Mouse (Mus musculus) hindbrain, embryonic 10.5 days (tissue): ENCODE results near the gene Dlk1. TPM values are rescaled to one million over a fixed set of nuclear protein-coding genes. Genes with fewer than 3 reads are reported as not detected.

Source experiments
- DNase-seq: peaks from one replicate; pipeline ENCODE4 v3.0.0-alpha.2; 2017; ENCODE audit warnings: low spot score
- H3K27ac ChIP-seq: fragments of 300-500 bp; sonication (generic); 2 replicates; pipeline ENCODE4 v1.5.1; 2016; ENCODE audit warnings: mild to moderate bottlenecking, moderate library complexity
- H3K27me3 ChIP-seq: fragments of 300-500 bp; sonication (generic); 2 replicates; pipeline ENCODE4 v1.6.1; 2016; ENCODE audit warnings: mild to moderate bottlenecking; ENCODE audit not compliant: poor library complexity, insufficient read depth, severe bottlenecking
- H3K36me3 ChIP-seq: fragments of 300-500 bp; sonication (generic); 2 replicates; pipeline ENCODE4 v1.6.1; 2016; ENCODE audit warnings: mild to moderate bottlenecking, moderate library complexity
- H3K4me1 ChIP-seq: fragments of 300-500 bp; sonication (generic); replicated peaks from 2 replicates; pipeline ENCODE4 v1.6.1; 2016; ENCODE audit warnings: mild to moderate bottlenecking
- H3K4me3 ChIP-seq: fragments of 300-500 bp; sonication (generic); 2 replicates; pipeline ENCODE4 v1.5.1; 2016; ENCODE audit warnings: mild to moderate bottlenecking, moderate library complexity
- H3K9me3 ChIP-seq: fragments of 300-500 bp; sonication (generic); 2 replicates; pipeline ENCODE4 v1.6.1; 2016; ENCODE audit warnings: mild to moderate bottlenecking, moderate library complexity
- WGBS: fragments of 180-500 bp; shearing (Covaris S2); methylation state at CpG from one replicate; pipeline ENCODE4 v1.1.7; 2016; 5-methylcytosine and 5-hydroxymethylcytosine counted together
- polyA plus RNA-seq: library from polyadenylated mRNA; unstranded; fragments of >200 nt; fragmentation: Nextera tagmentation; extraction: Ambion mirVana; gene quantifications from 2 replicates; pipeline ENCODE4 v1.2.1, GENCODE M21; 2016

The Dlk1 gene
- 64.4 and 82.8 TPM in 2 replicates for polyA plus RNA-seq

DNA sequence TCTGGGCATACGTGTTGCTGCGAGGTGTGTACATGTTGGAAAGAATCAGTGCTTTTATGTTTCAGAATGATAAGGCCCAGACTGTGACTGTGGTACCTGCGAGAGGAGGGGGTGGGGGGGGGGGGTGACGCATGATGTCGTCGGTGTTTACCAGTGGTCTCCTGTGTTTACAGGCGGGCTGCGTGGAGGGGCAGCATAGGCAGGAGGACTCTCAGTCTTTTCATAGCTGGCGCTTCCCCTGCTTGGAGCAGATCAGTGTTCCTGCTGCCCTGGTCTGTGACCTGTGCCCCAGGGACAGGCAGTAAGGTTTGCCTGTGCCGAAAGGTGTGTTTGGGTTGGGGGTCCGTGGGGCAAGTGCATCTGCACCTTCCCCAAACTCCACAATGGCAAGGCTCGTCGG lies at the start of gene Dlk1:
TSS of gene Dlk1 (plus strand) at position 232 of the 400 bp plus-strand sequence.
- peaks cover 97% of the 10 kb centered on the region for H3K27me3 ChIP-seq

DNA sequence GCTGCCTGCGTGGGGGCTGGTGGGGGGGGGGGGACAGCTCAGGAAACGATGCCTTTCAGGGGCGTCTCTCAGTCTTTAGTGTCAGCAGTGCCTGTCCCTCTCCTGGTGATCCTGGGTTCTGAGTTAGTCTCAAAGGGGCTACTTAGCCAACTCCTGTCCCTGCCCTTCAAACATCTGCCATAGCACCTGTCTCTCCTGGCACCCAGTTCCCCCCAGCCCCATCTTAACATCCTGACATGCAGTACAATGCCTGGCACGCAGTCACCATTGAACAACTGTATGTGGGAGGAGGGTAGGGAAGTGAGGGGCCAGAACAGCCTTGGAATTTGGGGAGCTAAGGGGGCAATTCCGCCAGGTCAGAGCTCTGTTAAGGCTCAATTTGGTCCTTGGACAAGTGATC lies 49.7 kb upstream of the Dlk1 start:
- H3K27ac ChIP-seq: peak overlapping the region; percentile 62
- no peak overlapping the region for H3K4me3 ChIP-seq
- H3K27me3 ChIP-seq: peaks cover 28% of the 10 kb centered on the region
- no peak for DNase-seq
- no peaks in the 10 kb centered on the region for H3K36me3 ChIP-seq
- H3K4me1 ChIP-seq: peaks cover 75% of the 10 kb centered on the region
- H3K9me3 ChIP-seq: no peaks in the 10 kb centered on the region
- WGBS: 66% methylated on average over 5 of the region's 5 CpGs

More for the DNA sequence above, at the start of gene Dlk1:
- DNase-seq: no peak
- 8% methylated on average over 13 of the region's 13 CpGs for WGBS
- H3K4me1 ChIP-seq: peaks cover 92% of the 10 kb centered on the region
- H3K9me3 ChIP-seq: no peaks in the 10 kb centered on the region
- H3K4me3 ChIP-seq: peak within 1 kb of the TSS; percentile 57
- no peaks in the 10 kb centered on the region for H3K36me3 ChIP-seq
- peak within 1 kb of the TSS; percentile 83 for H3K27ac ChIP-seq

DNA sequence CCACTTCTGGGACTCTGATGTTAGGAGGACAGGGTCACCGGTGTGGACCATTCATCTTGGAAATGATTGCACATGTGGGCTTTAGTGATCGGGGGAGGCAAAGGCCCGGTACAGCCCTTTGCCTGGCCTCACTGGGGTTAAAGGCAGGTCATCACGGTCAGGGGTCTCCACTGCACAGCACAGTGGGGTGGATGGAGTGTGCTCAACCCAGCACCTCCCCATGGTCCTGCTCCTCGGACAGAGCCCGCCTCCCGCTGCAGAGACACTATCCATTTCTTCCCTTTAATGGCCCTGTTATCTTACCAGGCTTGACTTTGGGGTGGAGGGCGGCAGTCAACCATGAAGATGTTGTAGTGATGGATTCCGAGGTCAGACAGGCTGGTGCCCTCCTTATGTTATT lies 48.9 kb upstream of the Dlk1 start:
- peaks cover 23% of the 10 kb centered on the region for H3K27me3 ChIP-seq
- no peaks in the 10 kb centered on the region for H3K36me3 ChIP-seq
- no peak overlapping the region for H3K4me3 ChIP-seq
- DNase-seq: no peak
- no peaks in the 10 kb centered on the region for H3K9me3 ChIP-seq
- 66% methylated on average over 9 of the region's 9 CpGs for WGBS
- H3K4me1 ChIP-seq: peaks cover 75% of the 10 kb centered on the region
- no peak overlapping the region; the same call in 1 of the 2 replicates for H3K27ac ChIP-seq

- H3K9me3 ChIP-seq: no peaks in the 10 kb centered on the region
- no peak overlapping the region for H3K4me3 ChIP-seq
- WGBS: 45% methylated on average over 3 of the region's 3 CpGs
- peak overlapping the region; percentile 73 for H3K27ac ChIP-seq
- no peaks in the 10 kb centered on the region for H3K36me3 ChIP-seq
- H3K27me3 ChIP-seq: 0 out of 2 replicates have a peak, but pooled peaks cover 5% of the 10 kb centered on the region
- no peak for DNase-seq
- peaks cover 79% of the 10 kb centered on the region for H3K4me1 ChIP-seq
Observed at GRCm38 (mm10) chr12:109406018-109406417, 46.6 kb upstream of the Dlk1 start.

GRCm38 (mm10) chr12:109410723-109411122 lies 41.9 kb upstream of the Dlk1 start:
- WGBS: 48% methylated on average over 11 of the region's 11 CpGs
- Histone ChIP-seq H3K4me1 (peaks cover 64% of the 10 kb centered on the region), H3K4me3 (no peak overlapping the region), H3K9me3 (no peaks in the 10 kb centered on the region), H3K36me3 (no peaks in the 10 kb centered on the region), H3K27me3 (0 out of 2 replicates have a peak, but pooled peaks cover 4% of the 10 kb centered on the region), H3K27ac (peak overlapping the region; percentile 54)
- DNase-seq: no peak

DNA sequence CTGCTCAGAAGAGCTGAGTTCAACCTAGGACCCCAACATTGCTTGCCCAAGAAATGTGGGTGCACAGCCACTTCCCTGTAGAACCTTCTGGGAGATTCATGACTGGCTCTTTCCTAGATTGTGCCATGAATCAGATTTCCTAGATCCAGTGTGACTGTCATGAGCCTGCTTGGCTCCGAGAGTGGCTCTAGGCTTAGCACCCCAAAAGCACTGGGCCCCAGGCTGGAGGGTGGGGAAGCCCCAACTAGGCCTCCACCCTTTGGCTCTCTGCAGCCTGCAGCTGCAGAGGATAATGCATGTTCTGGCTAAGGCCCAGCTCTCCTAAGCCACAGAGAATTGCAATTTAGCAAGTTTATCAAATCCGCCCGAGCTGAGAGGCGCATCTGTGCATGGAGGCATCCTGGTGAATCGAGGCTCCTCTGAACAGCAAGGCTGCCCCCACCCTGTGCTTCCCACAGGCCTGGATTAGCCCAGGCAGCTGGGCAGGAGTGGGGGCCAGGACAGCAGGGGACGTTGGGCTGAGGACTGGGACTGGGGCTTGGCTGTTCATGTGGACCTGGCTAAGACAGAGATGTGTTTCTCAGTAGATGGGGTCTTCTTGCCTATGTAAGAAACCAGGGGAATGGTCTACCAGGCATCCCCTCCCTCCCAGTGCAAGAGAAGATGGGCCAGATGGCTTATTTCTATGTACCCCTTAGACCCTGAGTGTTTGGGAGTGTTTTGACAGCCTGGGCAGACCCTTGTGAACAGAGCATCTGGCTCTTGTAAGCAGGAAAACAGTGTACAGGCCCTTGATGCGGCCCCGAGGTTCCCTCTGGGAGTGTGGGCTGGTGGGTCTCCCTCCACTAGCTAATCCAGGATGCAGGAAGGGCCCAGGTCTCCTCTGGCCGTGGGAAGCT lies 41.2 kb upstream of the Dlk1 start:
- H3K27ac ChIP-seq: peak overlapping the region; percentile 54
- 0 out of 2 replicates have a peak, but pooled peaks cover 4% of the 10 kb centered on the region for H3K27me3 ChIP-seq
- no peak overlapping the region for H3K4me3 ChIP-seq
- DNase-seq: no peak
- WGBS: 68% methylated on average over 9 of the region's 9 CpGs
- no peaks in the 10 kb centered on the region for H3K36me3 ChIP-seq
- no peaks in the 10 kb centered on the region for H3K9me3 ChIP-seq
- peaks cover 59% of the 10 kb centered on the region for H3K4me1 ChIP-seq

DNA sequence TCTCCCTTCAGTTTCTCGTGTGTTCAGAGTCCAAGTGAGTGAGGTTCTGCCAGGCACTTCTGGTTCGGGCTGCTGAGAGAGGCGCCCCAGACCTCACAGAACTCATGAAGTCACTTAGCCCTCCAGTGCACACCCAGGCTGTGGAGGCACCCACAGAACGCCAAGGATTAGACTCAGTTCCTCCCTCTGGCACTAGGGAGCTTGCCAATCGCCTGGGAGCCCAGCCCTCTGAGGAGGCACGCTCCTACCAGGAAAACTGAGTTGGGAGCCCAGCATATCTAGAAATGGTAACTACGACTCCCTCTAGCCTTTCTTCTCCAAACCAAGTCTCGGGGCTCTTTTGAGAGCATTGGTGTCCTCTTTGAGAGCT lies 40.6 kb upstream of the Dlk1 start:
- WGBS: 68% methylated on average over 8 of the region's 8 CpGs
- Histone ChIP-seq H3K27ac (peak overlapping the region; percentile 54), H3K4me3 (no peak overlapping the region), H3K36me3 (no peaks in the 10 kb centered on the region), H3K4me1 (peaks cover 63% of the 10 kb centered on the region), H3K27me3 (0 out of 2 replicates have a peak, but pooled peaks cover 8% of the 10 kb centered on the region), H3K9me3 (no peaks in the 10 kb centered on the region)
- no peak for DNase-seq

DNA sequence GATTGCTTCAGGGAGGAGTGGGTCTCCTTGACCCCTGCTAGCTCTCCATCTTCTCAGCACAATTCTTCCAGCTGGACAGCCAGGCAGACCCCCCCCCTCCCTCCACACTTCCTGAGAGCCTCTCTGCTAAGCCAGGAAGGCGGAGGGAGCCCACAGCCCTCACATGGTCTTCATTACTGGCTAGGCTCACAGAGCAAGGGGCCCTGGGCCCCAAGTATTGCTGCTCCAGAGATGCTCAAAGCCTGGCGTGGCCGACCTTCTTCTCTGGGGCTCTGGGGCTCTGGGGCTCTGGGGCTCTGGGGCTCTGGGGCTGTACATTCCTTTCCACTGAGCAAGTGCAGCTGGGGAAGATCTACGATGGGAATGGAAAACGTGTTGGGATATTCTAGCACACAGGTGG lies 39.9 kb upstream of the Dlk1 start:
- H3K27ac ChIP-seq: peak overlapping the region; percentile 54
- H3K9me3 ChIP-seq: no peaks in the 10 kb centered on the region
- 0 out of 2 replicates have a peak, but pooled peaks cover 9% of the 10 kb centered on the region for H3K27me3 ChIP-seq
- H3K4me1 ChIP-seq: peaks cover 67% of the 10 kb centered on the region
- H3K4me3 ChIP-seq: no peak overlapping the region
- DNase-seq: peak; percentile 52
- H3K36me3 ChIP-seq: no peaks in the 10 kb centered on the region
- WGBS: 48% methylated on average over 5 of the region's 5 CpGs

GRCm38 (mm10) chr12:109413321-109413720 lies 39.3 kb upstream of the Dlk1 start:
- DNase-seq: no peak
- H3K9me3 ChIP-seq: no peaks in the 10 kb centered on the region
- H3K27ac ChIP-seq: peak overlapping the region; percentile 54
- H3K4me3 ChIP-seq: no peak overlapping the region
- 0 out of 2 replicates have a peak, but pooled peaks cover 9% of the 10 kb centered on the region for H3K27me3 ChIP-seq
- H3K36me3 ChIP-seq: no peaks in the 10 kb centered on the region
- H3K4me1 ChIP-seq: peaks cover 70% of the 10 kb centered on the region
- WGBS: 87% methylated on average over 4 of the region's 4 CpGs

GRCm38 (mm10) chr12:109416681-109417080 lies 35.9 kb upstream of the Dlk1 start:
- no peaks in the 10 kb centered on the region for H3K36me3 ChIP-seq
- H3K4me3 ChIP-seq: no peak overlapping the region
- peak overlapping the region; percentile 80 for H3K27ac ChIP-seq
- H3K27me3 ChIP-seq: 0 out of 2 replicates have a peak, but pooled peaks cover 5% of the 10 kb centered on the region
- H3K9me3 ChIP-seq: no peaks in the 10 kb centered on the region
- WGBS: 89% methylated on average over 5 of the region's 5 CpGs
- peaks cover 37% of the 10 kb centered on the region for H3K4me1 ChIP-seq
- DNase-seq: no peak

DNA sequence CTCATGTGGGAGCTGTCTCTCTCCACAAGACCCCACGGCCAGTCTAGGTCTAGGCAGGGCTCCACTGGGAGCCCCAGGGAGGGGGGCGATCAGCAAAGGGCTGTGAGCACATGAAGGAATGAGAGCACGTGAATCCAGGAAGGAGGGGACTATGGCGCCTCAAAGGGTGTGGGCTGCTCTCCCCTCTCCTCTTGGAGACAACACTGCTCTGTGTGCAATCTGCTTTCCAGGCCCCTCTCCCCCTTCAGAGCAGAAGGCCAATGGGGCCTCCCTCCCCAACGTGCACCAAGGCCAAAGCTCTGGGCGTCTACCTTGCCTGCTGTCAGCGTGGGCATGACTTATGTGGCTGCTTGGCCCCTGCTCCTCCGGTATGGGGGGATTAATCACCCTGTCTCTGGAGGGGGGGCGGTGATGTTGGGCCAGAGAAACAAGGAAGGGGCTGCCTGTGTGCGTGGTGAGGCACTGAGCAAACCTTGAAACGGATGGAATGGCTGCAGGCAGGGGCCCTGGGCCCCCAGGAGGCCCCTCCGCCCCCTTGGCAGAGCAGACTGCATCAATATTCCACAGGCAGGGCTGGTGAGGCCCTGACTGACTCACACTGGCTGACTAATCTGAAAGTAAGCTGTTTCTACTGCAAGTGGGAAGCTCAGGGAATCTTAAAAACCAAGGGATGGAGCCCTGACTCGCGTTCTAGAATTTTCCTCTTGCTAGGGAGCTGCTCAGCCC lies 35.0 kb upstream of the Dlk1 start:
- H3K4me3 ChIP-seq: no peak overlapping the region
- peak overlapping the region; percentile 80 for H3K27ac ChIP-seq
- 63% methylated on average over 14 of the region's 14 CpGs for WGBS
- H3K9me3 ChIP-seq: no peaks in the 10 kb centered on the region
- DNase-seq: no peak
- H3K4me1 ChIP-seq: peaks cover 30% of the 10 kb centered on the region
- peaks cover 8% of the 10 kb centered on the region; the same call in 1 of the 2 replicates for H3K27me3 ChIP-seq
- H3K36me3 ChIP-seq: no peaks in the 10 kb centered on the region

DNA sequence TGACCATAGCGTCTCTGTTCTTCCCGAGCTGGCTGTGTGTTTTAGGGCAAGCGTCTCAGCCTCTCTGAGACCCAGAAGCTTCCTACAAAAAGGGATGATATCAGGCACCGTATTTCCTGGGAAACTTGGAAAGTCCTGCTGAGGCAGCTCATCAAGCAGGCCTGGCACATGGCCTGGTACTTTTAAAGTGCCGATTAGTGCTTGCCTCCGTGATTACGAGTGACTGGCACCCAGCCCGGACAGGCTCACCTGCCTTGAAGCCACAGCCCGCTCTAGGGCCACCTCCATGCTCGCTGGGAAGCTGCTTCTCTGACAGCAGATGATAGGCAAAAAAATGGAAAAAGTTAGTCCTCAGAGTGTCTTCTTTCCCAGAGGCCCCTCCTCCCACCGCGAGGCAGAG lies 32.6 kb upstream of the Dlk1 start:
- Histone ChIP-seq H3K27me3 (peaks cover 17% of the 10 kb centered on the region; the same call in 1 of the 2 replicates), H3K9me3 (no peaks in the 10 kb centered on the region), H3K4me3 (no peak overlapping the region), H3K36me3 (no peaks in the 10 kb centered on the region), H3K4me1 (peaks cover 42% of the 10 kb centered on the region), H3K27ac (no peak overlapping the region)
- DNase-seq: no peak
- 89% methylated on average over 12 of the region's 12 CpGs for WGBS

DNA sequence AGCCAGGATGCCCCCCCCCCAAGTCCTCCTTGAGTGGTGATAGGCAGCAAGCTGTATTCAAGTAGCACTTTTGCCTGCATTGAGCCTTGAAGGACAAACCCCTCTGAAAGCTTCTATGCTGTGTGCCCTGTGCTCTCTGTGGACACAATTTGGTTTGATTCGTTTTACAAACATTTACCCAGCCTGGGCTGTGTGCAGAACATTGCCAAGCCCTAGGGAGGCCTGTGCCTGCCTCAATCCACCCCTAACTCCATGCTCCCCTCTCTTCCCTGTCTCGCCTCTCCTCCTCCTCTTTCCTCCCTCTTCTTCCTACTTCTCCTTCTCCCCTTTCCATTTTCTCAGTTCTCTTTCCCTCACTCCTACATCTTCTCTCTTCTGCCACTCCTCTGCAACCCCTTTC lies 29.5 kb upstream of the Dlk1 start:
- H3K4me1 ChIP-seq: peaks cover 32% of the 10 kb centered on the region
- peaks cover 31% of the 10 kb centered on the region for H3K27me3 ChIP-seq
- 39% methylated on average over 2 of the region's 2 CpGs for WGBS
- DNase-seq: no peak
- no peak overlapping the region for H3K27ac ChIP-seq
- no peak overlapping the region for H3K4me3 ChIP-seq
- no peaks in the 10 kb centered on the region for H3K36me3 ChIP-seq
- H3K9me3 ChIP-seq: no peaks in the 10 kb centered on the region
